32 mouse cellular contexts compared by ENCODE assay signal in genomic region chr15:82822347-82822746, GRCm38 (mm10). TPM values are rescaled to one million over a fixed set of nuclear protein-coding genes. Genes with fewer than 3 reads are reported as not detected.
"Had no signal": no experiment of that assay in that cellular context is flagged by ENCODE, and none has a peak within 500 bp of the region (broad histone marks: within the 10 kb centered on the region; RNA-seq: fewer than 3 reads in every experiment).

No protein-coding gene starts in this region.

- H3K4me3 ChIP-seq: heart, embryonic 13.5 days; heart, embryonic 15.5 days; hindbrain, embryonic 13.5 days; hindbrain, embryonic 15.5 days; intestine, embryonic 15.5 days; layer of hippocampus, adult 2 months; left cerebral cortex, adult 2 months; limb, embryonic 10.5 days; limb, embryonic 12.5 days; liver, embryonic 13.5 days; liver, embryonic 15.5 days had no signal

- H3K9ac ChIP-seq: heart, embryonic 13.5 days; heart, embryonic 15.5 days; hindbrain, embryonic 13.5 days; hindbrain, embryonic 15.5 days; intestine, embryonic 15.5 days; limb, embryonic 12.5 days; liver, embryonic 13.5 days; liver, embryonic 15.5 days; liver, postnatal 0 days had no signal

- H3K27me3 ChIP-seq: heart, embryonic 13.5 days; heart, embryonic 15.5 days; hindbrain, embryonic 13.5 days; hindbrain, embryonic 15.5 days; intestine, embryonic 15.5 days; limb, embryonic 12.5 days; liver, embryonic 13.5 days; liver, embryonic 15.5 days had no signal

- DNase-seq: gastrocnemius, postnatal 14 days; gastrocnemius, postnatal 36 days; heart, adult 18-20 months; heart, postnatal 14 days; heart, postnatal 36 days; kidney, adult 18-20 months; kidney, adult 8-10 months; kidney, postnatal 10 days; kidney, postnatal 25 days; kidney, postnatal 4 days; liver; liver, embryonic 13.5 days; liver, postnatal 0 days had no signal

- ATAC-seq: inflammation-experienced regulatory T-cells, adult 6 months; intestine, embryonic 15.5 days; intestine, postnatal 0 days; liver, postnatal 0 days had no signal

- H3K36me3 ChIP-seq: heart, embryonic 15.5 days; hindbrain, embryonic 15.5 days had no signal

- H3K9me3 ChIP-seq: heart, embryonic 13.5 days; heart, embryonic 15.5 days; hindbrain, embryonic 13.5 days; hindbrain, embryonic 15.5 days; intestine, embryonic 15.5 days; limb, embryonic 10.5 days; limb, embryonic 12.5 days; liver, embryonic 13.5 days; liver, embryonic 15.5 days had no signal

- H3K4me1 ChIP-seq: intestine, embryonic 15.5 days; limb, embryonic 10.5 days; limb, embryonic 12.5 days; liver, embryonic 13.5 days; liver, embryonic 15.5 days had no signal

- H3K27ac ChIP-seq: heart, embryonic 13.5 days; heart, embryonic 15.5 days; hindbrain, embryonic 13.5 days; hindbrain, embryonic 15.5 days; intestine, embryonic 15.5 days; layer of hippocampus, adult 2 months; left cerebral cortex, adult 2 months; limb, embryonic 10.5 days; limb, embryonic 12.5 days; liver, embryonic 13.5 days; liver, embryonic 15.5 days had no signal

- H3K4me2 ChIP-seq: heart, embryonic 11.5 days; heart, embryonic 13.5 days; heart, embryonic 15.5 days; hindbrain, embryonic 13.5 days; hindbrain, embryonic 15.5 days; intestine, embryonic 15.5 days; limb, embryonic 12.5 days; liver, embryonic 11.5 days; liver, embryonic 13.5 days; liver, embryonic 15.5 days had no signal

RNA-seq across cellular contexts. Expression of gene Cyp2d26, which starts 28.3 kb away (rescaled TPM):
- polyA plus RNA-seq: heart, embryonic 11.5 days; heart, embryonic 13.5 days; heart, postnatal 0 days; hindbrain, embryonic 11.5 days; hindbrain, embryonic 13.5 days; hindbrain, embryonic 15.5 days; limb, embryonic 10.5 days; limb, embryonic 12.5 days had no signal

RNA-seq across cellular contexts. Expression of gene Cyp2d40, which starts 58.4 kb away (rescaled TPM):
- polyA plus RNA-seq: gonadal fat pad, adult 2 months; heart, embryonic 11.5 days; heart, embryonic 13.5 days; heart, embryonic 15.5 days; heart, postnatal 0 days; hindbrain, embryonic 11.5 days; hindbrain, embryonic 13.5 days; hindbrain, embryonic 15.5 days; inflammation-experienced regulatory T-cells, adult 6 months; intestine, embryonic 15.5 days; intestine, postnatal 0 days; kidney, embryonic 14.5 days; kidney, embryonic 16.5 days; limb, embryonic 10.5 days; limb, embryonic 12.5 days; liver, embryonic 11.5 days; liver, embryonic 13.5 days had no signal
